Mouse (Mus musculus): ENCODE results near the gene Atp6v1e1. TPM values are rescaled to one million over a fixed set of nuclear protein-coding genes. Genes with fewer than 3 reads are reported as not detected.

The Atp6v1e1 gene
- polyA plus RNA-seq, 1 experiment: 206 TPM

DNA sequence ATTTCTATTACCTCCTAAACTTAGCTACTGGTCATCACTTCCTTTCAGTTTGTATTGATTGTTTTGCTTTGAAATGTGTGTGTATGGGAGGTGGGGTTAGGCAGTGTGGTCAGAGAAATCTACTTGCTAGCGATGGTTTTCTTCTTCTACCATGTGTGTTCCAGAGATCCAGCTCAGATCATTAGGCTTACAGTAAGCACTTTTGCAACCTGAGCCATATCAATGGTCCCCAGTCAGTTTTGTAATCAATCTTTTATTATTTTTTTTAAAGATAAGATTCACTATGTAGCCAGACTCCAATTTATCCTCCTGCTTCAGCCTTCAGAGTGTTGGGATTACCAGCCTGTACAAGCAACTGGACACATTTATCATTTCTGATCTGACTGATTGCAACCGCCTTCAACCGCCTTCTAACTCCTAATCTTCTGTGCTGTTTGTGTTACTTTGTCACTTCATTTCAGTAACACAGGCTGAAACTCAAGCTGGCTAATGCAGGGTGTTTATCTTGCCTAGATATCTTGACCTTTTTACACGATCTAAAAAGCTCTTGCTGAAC is 12.3 kb upstream of the Atp6v1e1 start:
- H3K79me2 ChIP-seq (ENCODE audit: control insufficient read depth, insufficient read depth): peaks cover 36% of the 10 kb centered on the region
- no peaks in the 10 kb centered on the region for H3K27me3 ChIP-seq (ENCODE audit: control insufficient read depth, insufficient read depth, insufficient read length)
- H3K36me3 ChIP-seq (ENCODE audit: control insufficient read depth, insufficient read depth): no peaks in the 10 kb centered on the region
- TF ChIP-seq MAX (IDR thresholded peaks at IDR 0.05; ENCODE audit: low read depth): no peak
- no peak for TF ChIP-seq SRF (IDR thresholded peaks at IDR 0.05; ENCODE audit: control insufficient read depth, insufficient read length, low read depth)
- TF ChIP-seq TCF3 (IDR thresholded peaks at IDR 0.05; ENCODE audit: insufficient read length, low read depth): no peak
- TF ChIP-seq USF1 (IDR thresholded peaks at IDR 0.05; ENCODE audit: low read depth): no peak
- TF ChIP-seq CEBPB (IDR thresholded peaks at IDR 0.05; ENCODE audit: insufficient read depth, poor library complexity, severe bottlenecking): no peak
- no peak for TF ChIP-seq TCF12 (IDR thresholded peaks at IDR 0.05; ENCODE audit: insufficient read depth, poor library complexity, severe bottlenecking)
- no peak for TF ChIP-seq POLR2A (IDR thresholded peaks at IDR 0.05; ENCODE audit: insufficient read length, low read depth)
- no peak for TF ChIP-seq POLR2AphosphoS2 (IDR thresholded peaks at IDR 0.05; ENCODE audit: insufficient read length, low read depth)
- H3K4me2 ChIP-seq (ENCODE audit: low read depth): no peak overlapping the region
- no peak overlapping the region for H3ac ChIP-seq (ENCODE audit: control insufficient read depth, insufficient read length)
- H3K4me3 ChIP-seq: peak overlapping the region; percentile 87

DNA sequence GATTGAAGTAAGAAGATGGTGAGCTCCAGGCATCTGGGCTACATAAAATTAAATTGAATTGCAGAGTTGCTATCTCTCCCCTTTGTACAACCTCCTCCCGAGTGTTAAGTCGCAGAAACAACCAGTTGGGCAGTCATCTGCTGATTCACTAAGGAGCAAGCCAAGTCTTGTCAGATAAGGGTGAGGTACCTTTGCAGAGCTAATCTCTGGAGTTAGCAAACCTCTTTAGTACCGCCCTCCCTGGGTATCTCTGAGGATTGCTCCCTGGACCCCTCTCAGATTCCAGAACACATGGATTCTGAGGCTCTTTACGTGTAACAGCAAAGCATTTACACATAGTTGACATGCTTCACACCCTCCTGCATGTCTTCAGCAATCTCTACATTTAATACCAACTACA is 9.5 kb upstream of the Atp6v1e1 start:
- no peak overlapping the region for H3ac ChIP-seq (ENCODE audit: control insufficient read depth, insufficient read length)
- no peaks in the 10 kb centered on the region for H3K36me3 ChIP-seq (ENCODE audit: control insufficient read depth, insufficient read depth)

DNA sequence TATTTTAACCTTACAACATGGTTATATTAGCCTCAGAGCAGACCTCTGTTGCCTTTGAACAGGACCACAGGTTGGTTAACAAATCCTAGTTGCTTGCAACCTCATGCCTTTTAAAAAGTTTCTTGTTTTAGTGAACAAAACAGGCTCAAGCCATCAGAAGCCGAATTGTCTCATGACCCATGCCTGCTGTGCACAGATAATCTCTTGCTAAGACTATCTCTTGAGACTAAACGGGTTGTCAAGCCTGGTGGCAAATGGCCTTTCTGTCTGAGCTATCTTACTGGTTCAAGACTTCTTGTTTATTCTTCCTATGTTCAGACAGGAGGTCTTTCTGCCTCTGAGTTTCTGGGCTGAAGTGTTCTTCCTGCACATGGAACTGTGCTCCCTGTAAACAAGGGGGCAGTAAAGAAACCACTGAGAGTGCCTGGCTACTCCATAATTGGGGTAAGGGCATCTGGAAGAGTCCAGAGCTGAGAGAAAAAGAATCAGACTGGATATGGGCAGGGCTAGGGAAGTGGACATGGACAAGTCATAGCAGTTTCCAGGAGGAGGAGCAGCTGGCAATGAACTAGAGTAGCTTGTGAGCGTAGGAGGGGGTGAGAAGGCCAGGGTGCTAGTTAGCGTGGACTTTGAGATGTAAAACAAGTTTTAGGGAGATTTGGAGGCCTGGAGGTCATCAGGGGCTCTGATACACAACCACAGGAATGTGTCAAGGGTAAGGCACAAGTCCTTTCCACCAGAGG is 8.4 kb upstream of the Atp6v1e1 start:
- H3K36me3 ChIP-seq (ENCODE audit: control insufficient read depth, insufficient read depth): no peaks in the 10 kb centered on the region
- H3ac ChIP-seq (ENCODE audit: control insufficient read depth, insufficient read length): no peak overlapping the region

More for the DNA sequence above, 9.5 kb upstream of the Atp6v1e1 start:
- no peak overlapping the region for H3K4me3 ChIP-seq
- H3K27me3 ChIP-seq (ENCODE audit: control insufficient read depth, insufficient read depth, insufficient read length): peaks cover 6% of the 10 kb centered on the region
- TF ChIP-seq SRF (IDR thresholded peaks at IDR 0.05; ENCODE audit: control insufficient read depth, insufficient read length, low read depth) (no peak), MYOG (IDR thresholded peaks at IDR 0.05; ENCODE audit: control insufficient read depth in 1 of 3, insufficient read depth in 1 of 3, insufficient read length in 2 of 3, low read depth in 2 of 3) (no peak), CEBPB (IDR thresholded peaks at IDR 0.05; ENCODE audit: insufficient read depth, poor library complexity, severe bottlenecking) (no peak), MAX (IDR thresholded peaks at IDR 0.05; ENCODE audit: low read depth) (no peak), REST (IDR thresholded peaks at IDR 0.05; ENCODE audit: insufficient read depth, insufficient read length) (no peak), POLR2AphosphoS2 (IDR thresholded peaks at IDR 0.05; ENCODE audit: insufficient read length, low read depth) (no peak), POLR2A (IDR thresholded peaks at IDR 0.05; ENCODE audit: insufficient read length, low read depth) (no peak), TCF3 (IDR thresholded peaks at IDR 0.05; ENCODE audit: insufficient read length, low read depth) (no peak), TCF12 (IDR thresholded peaks at IDR 0.05; ENCODE audit: insufficient read depth, poor library complexity, severe bottlenecking) (no peak), MYOD1 (IDR thresholded peaks at IDR 0.05; ENCODE audit: control insufficient read depth in 1 of 3, insufficient read length in 2 of 3, low read depth in 2 of 3) (no peak), E2F4 (IDR thresholded peaks at IDR 0.05; ENCODE audit: insufficient read depth) (no peak), USF1 (IDR thresholded peaks at IDR 0.05; ENCODE audit: low read depth) (no peak)
- peaks cover 9% of the 10 kb centered on the region for H3K79me2 ChIP-seq (ENCODE audit: control insufficient read depth, insufficient read depth)
- no peak overlapping the region for H3K4me2 ChIP-seq (ENCODE audit: low read depth)

DNA sequence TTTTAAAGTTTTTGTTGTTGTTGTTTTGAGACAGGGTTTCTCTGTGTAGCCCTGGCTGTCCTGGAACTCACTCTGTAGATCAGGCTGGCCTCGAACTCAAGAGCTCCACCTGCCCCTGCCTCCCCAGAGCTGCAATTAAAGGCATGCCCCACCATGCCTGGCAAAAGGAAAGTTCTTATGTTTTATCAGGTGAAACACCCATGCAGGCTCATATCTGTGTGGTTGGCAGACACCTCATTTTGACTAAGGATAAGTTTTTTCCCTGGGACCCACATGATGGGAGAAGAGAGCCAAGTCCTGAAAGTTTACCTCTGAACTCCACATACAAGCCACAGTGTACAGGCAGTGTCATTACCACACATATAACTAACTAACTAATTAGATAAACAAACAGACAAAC is 7.5 kb upstream of the Atp6v1e1 start:
- TF ChIP-seq CEBPB (IDR thresholded peaks at IDR 0.05; ENCODE audit: insufficient read depth, poor library complexity, severe bottlenecking) (no peak), E2F4 (IDR thresholded peaks at IDR 0.05; ENCODE audit: insufficient read depth) (no peak), POLR2A (IDR thresholded peaks at IDR 0.05; ENCODE audit: insufficient read length, low read depth) (no peak), MYOD1 (IDR thresholded peaks at IDR 0.05; ENCODE audit: control insufficient read depth in 1 of 3, insufficient read length in 2 of 3, low read depth in 2 of 3) (no peak), USF1 (IDR thresholded peaks at IDR 0.05; ENCODE audit: low read depth) (no peak), MYOG (IDR thresholded peaks at IDR 0.05; ENCODE audit: control insufficient read depth in 1 of 3, insufficient read depth in 1 of 3, insufficient read length in 2 of 3, low read depth in 2 of 3) (no peak), TCF12 (IDR thresholded peaks at IDR 0.05; ENCODE audit: insufficient read depth, poor library complexity, severe bottlenecking) (no peak), POLR2AphosphoS2 (IDR thresholded peaks at IDR 0.05; ENCODE audit: insufficient read length, low read depth) (no peak), MAX (IDR thresholded peaks at IDR 0.05; ENCODE audit: low read depth) (no peak), SRF (IDR thresholded peaks at IDR 0.05; ENCODE audit: control insufficient read depth, insufficient read length, low read depth) (no peak), TCF3 (IDR thresholded peaks at IDR 0.05; ENCODE audit: insufficient read length, low read depth) (no peak), REST (IDR thresholded peaks at IDR 0.05; ENCODE audit: insufficient read depth, insufficient read length) (no peak)
- H3ac ChIP-seq (ENCODE audit: control insufficient read depth, insufficient read length): no peak overlapping the region
- H3K27me3 ChIP-seq (ENCODE audit: control insufficient read depth, insufficient read depth, insufficient read length): peaks cover 6% of the 10 kb centered on the region
- H3K4me2 ChIP-seq (ENCODE audit: low read depth): no peak overlapping the region
- H3K36me3 ChIP-seq (ENCODE audit: control insufficient read depth, insufficient read depth): no peaks in the 10 kb centered on the region
- no peaks in the 10 kb centered on the region for H3K79me2 ChIP-seq (ENCODE audit: control insufficient read depth, insufficient read depth)
- H3K4me3 ChIP-seq: no peak overlapping the region

More for the DNA sequence above, 8.4 kb upstream of the Atp6v1e1 start:
- TF ChIP-seq TCF12 (IDR thresholded peaks at IDR 0.05; ENCODE audit: insufficient read depth, poor library complexity, severe bottlenecking): no peak
- Histone ChIP-seq H3K27me3 (ENCODE audit: control insufficient read depth, insufficient read depth, insufficient read length) (peaks cover 6% of the 10 kb centered on the region), H3K4me2 (ENCODE audit: low read depth) (no peak overlapping the region), H3K79me2 (ENCODE audit: control insufficient read depth, insufficient read depth) (no peaks in the 10 kb centered on the region), H3K4me3 (no peak overlapping the region)
